Comparison of ENCODE assay signal across 12 mouse cellular contexts in genomic region chrX:12047223-12047911, GRCm38 (mm10).
DNase-seq lines count a peak whose midpoint lies in the region; ATAC-seq and TF ChIP-seq lines count a peak whose summit lies in the region.
"Had no signal": no experiment of that assay in that cellular context is flagged by ENCODE, and none has a peak within 500 bp of the region (broad histone marks: within the 10 kb centered on the region; RNA-seq: fewer than 3 reads in every experiment).

No protein-coding gene starts in this region.

- no peak for TF ChIP-seq CTCF in E14TG2a.4 (conservative IDR thresholded peaks at IDR 0.05; ENCODE audit: low read length)

- H3K9me3 ChIP-seq in E14TG2a.4 (ENCODE audit: low read length) = no peaks in the 10 kb centered on the region
- H3K9me3 ChIP-seq in hindbrain, embryonic 14.5 days (ENCODE audit: control insufficient read depth, low read length) = no peaks in the 10 kb centered on the region
- H3K9me3 ChIP-seq: megakaryocyte, embryonic 14.5 days had no signal

- WGBS in hindbrain, embryonic 14.5 days = 24% methylated on average over 16 of the region's 16 CpGs

- H3K4me3 ChIP-seq in E14TG2a.4 (replicated peaks; ENCODE audit: low read length) = peak overlapping the region; percentile 26; the same call in 1 of the 2 replicates
- H3K4me3 ChIP-seq in hindbrain, embryonic 14.5 days (replicated peaks; ENCODE audit: low read length) = no peak overlapping the region
- H3K4me3 ChIP-seq: megakaryocyte, embryonic 14.5 days had no signal

- peaks cover 86% of the 10 kb centered on the region for H3K4me1 ChIP-seq in E14TG2a.4 (replicated peaks; ENCODE audit: low read depth, low read length)
- H3K4me1 ChIP-seq in hindbrain, embryonic 14.5 days (replicated peaks; ENCODE audit: control insufficient read depth, insufficient read depth, low read length) = peaks cover 11% of the 10 kb centered on the region

- no peak overlapping the region for H3K4me2 ChIP-seq in hindbrain, embryonic 14.5 days (replicated peaks)

- peak; percentile 8 for DNase-seq in layer of hippocampus, adult 9-11 months
- no peak for DNase-seq in layer of hippocampus, postnatal 10 days (ENCODE audit: low spot score in 2 of 2)
- peak; percentile 58 for DNase-seq in brain, adult 2 months (ENCODE audit: low read depth, low spot score)
- no peak for DNase-seq in hindbrain, embryonic 14.5 days (ENCODE audit: low spot score)
- DNase-seq in thymus, adult 18-20 months = no peak
- DNase-seq in cerebellum, adult 9-11 months = no peak
- DNase-seq: cerebellum, postnatal 14 days; heart, postnatal 4 days; kidney, postnatal 10 days had no signal

- H3K27me3 ChIP-seq in E14TG2a.4 (ENCODE audit: insufficient read depth, low read length) = no peaks in the 10 kb centered on the region
- H3K27me3 ChIP-seq in hindbrain, embryonic 14.5 days (ENCODE audit: control insufficient read depth, insufficient read depth, low read length) = 0 out of 2 replicates have a peak, but pooled peaks cover 7% of the 10 kb centered on the region

- H3K27ac ChIP-seq in hindbrain, embryonic 14.5 days = peak overlapping the region; percentile 51; the same call in 1 of the 2 replicates

- peak; percentile 51; the same call in 1 of the 2 replicates for ATAC-seq in hindbrain, embryonic 14.5 days (ENCODE audit: low FRiP score)
- no peak for ATAC-seq in erythroblast, adult 5-6 weeks (replicated peaks; ENCODE audit: low FRiP score, poor library complexity, severe bottlenecking)

- no peak overlapping the region for H3K9ac ChIP-seq in hindbrain, embryonic 14.5 days

- peaks cover 25% of the 10 kb centered on the region for H3K36me3 ChIP-seq in E14TG2a.4 (ENCODE audit: insufficient read depth, low read length)
- peaks cover 23% of the 10 kb centered on the region for H3K36me3 ChIP-seq in hindbrain, embryonic 14.5 days (replicated peaks; ENCODE audit: control insufficient read depth, insufficient read depth)

Comparison
In these comparisons a context has a peak if more than half of its experiments do, and no peak if none do; other contexts are left out.
1. DNase-seq: peak in layer of hippocampus, adult 9-11 months (single experiment) and brain, adult 2 months (single experiment); none in layer of hippocampus, postnatal 10 days (0 of 2), hindbrain, embryonic 14.5 days (single experiment), thymus, adult 18-20 months (0 of 2) and cerebellum, adult 9-11 months (single experiment).